9 mouse cellular contexts compared by ENCODE assay signal in genomic region chrX:11807253-11807882, GRCm38 (mm10).
DNase-seq lines count a peak whose midpoint lies in the region; ATAC-seq lines count a peak whose summit lies in the region.
"Had no signal": no experiment of that assay in that cellular context is flagged by ENCODE, and none has a peak within 500 bp of the region (broad histone marks: within the 10 kb centered on the region; RNA-seq: fewer than 3 reads in every experiment).

No protein-coding gene starts in this region.

- peak; percentile 29 for DNase-seq in ZHBTc4 (ENCODE audit: low read depth, low spot score)
- DNase-seq in thymus, postnatal 36 days: peak; percentile 8 to 30

- no peaks in the 10 kb centered on the region; the same call in 1 of the 2 replicates for H3K4me1 ChIP-seq in erythroblast, embryonic 14.5 days (ENCODE audit: control insufficient read depth)
- H3K4me1 ChIP-seq in forebrain, embryonic 15.5 days: peaks cover 24% of the 10 kb centered on the region
- H3K4me1 ChIP-seq in intestine, embryonic 15.5 days (replicated peaks): 0 out of 2 replicates have a peak, but pooled peaks cover 2% of the 10 kb centered on the region
- peaks cover 34% of the 10 kb centered on the region for H3K4me1 ChIP-seq in limb, embryonic 13.5 days
- 0 out of 2 replicates have a peak, but pooled peaks cover 3% of the 10 kb centered on the region for H3K4me1 ChIP-seq in midbrain, embryonic 16.5 days (ENCODE audit: control insufficient read depth, insufficient read depth, low read length)

- peaks cover 36% of the 10 kb centered on the region for H3K27me3 ChIP-seq in erythroblast, embryonic 14.5 days (ENCODE audit: control insufficient read depth)
- H3K27me3 ChIP-seq in forebrain, embryonic 15.5 days: no peaks in the 10 kb centered on the region
- peaks cover 34% of the 10 kb centered on the region for H3K27me3 ChIP-seq in intestine, embryonic 15.5 days (replicated peaks)
- H3K27me3 ChIP-seq in limb, embryonic 13.5 days: peaks cover 93% of the 10 kb centered on the region
- peaks cover 3% of the 10 kb centered on the region; the same call in 1 of the 2 replicates for H3K27me3 ChIP-seq in midbrain, embryonic 16.5 days (ENCODE audit: control insufficient read depth, insufficient read depth, low read depth, low read length)
- H3K27me3 ChIP-seq: CH12.LX had no signal

- H3K9me3 ChIP-seq in erythroblast, embryonic 14.5 days (ENCODE audit: control insufficient read depth, low read length): no peaks in the 10 kb centered on the region; the same call in 1 of the 2 replicates
- no peaks in the 10 kb centered on the region for H3K9me3 ChIP-seq in forebrain, embryonic 15.5 days
- no peaks in the 10 kb centered on the region for H3K9me3 ChIP-seq in intestine, embryonic 15.5 days
- no peaks in the 10 kb centered on the region for H3K9me3 ChIP-seq in limb, embryonic 13.5 days
- no peaks in the 10 kb centered on the region for H3K9me3 ChIP-seq in midbrain, embryonic 16.5 days (replicated peaks; ENCODE audit: control insufficient read depth, low read length, poor library complexity, severe bottlenecking)

- no peak for ATAC-seq in erythroblast, adult 5-6 weeks (replicated peaks; ENCODE audit: low FRiP score, poor library complexity, severe bottlenecking)
- ATAC-seq in forebrain, embryonic 15.5 days (replicated peaks): peak; percentile 81
- ATAC-seq in intestine, embryonic 15.5 days: peak; percentile 76
- peak; percentile 58 for ATAC-seq in limb, embryonic 13.5 days (ENCODE audit: low FRiP score, low read depth)
- ATAC-seq in midbrain, embryonic 16.5 days: peak; percentile 72

- H3K9ac ChIP-seq in forebrain, embryonic 15.5 days (replicated peaks): peak overlapping the region; percentile 55
- peak overlapping the region; percentile 51 for H3K9ac ChIP-seq in intestine, embryonic 15.5 days
- peak overlapping the region; percentile 56 for H3K9ac ChIP-seq in limb, embryonic 13.5 days
- H3K9ac ChIP-seq in midbrain, embryonic 16.5 days (ENCODE audit: low read depth, low read length): peak overlapping the region; percentile 65

- 10% methylated on average over 67 of the region's 71 CpGs for whole genome bisulfite sequencing in forebrain, embryonic 15.5 days
- WGBS in intestine, embryonic 15.5 days: 5% methylated on average over 64 of the region's 71 CpGs
- WGBS in limb, embryonic 13.5 days: 3% methylated on average over 34 of the region's 71 CpGs
- WGBS in midbrain, embryonic 16.5 days: 9% methylated on average over 40 of the region's 71 CpGs

- H3K4me3 ChIP-seq in erythroblast, embryonic 14.5 days (replicated peaks): peak overlapping the region; percentile 30
- H3K4me3 ChIP-seq in forebrain, embryonic 15.5 days: peak overlapping the region; percentile 42
- peak overlapping the region; percentile 43 for H3K4me3 ChIP-seq in intestine, embryonic 15.5 days (replicated peaks)
- H3K4me3 ChIP-seq in limb, embryonic 13.5 days: peak overlapping the region; percentile 44
- H3K4me3 ChIP-seq in midbrain, embryonic 16.5 days (ENCODE audit: low read depth, low read length): peak overlapping the region; percentile 41

- peak overlapping the region; percentile 65 for H3K4me2 ChIP-seq in forebrain, embryonic 15.5 days (replicated peaks)
- H3K4me2 ChIP-seq in intestine, embryonic 15.5 days (replicated peaks): peak overlapping the region; percentile 76
- peak overlapping the region; percentile 66 for H3K4me2 ChIP-seq in limb, embryonic 13.5 days (replicated peaks)
- peak overlapping the region; percentile 67 for H3K4me2 ChIP-seq in midbrain, embryonic 16.5 days (ENCODE audit: low read length)

- peak overlapping the region; percentile 88 for H3K27ac ChIP-seq in forebrain, embryonic 15.5 days (replicated peaks)
- peak overlapping the region; percentile 58 for H3K27ac ChIP-seq in intestine, embryonic 15.5 days
- peak overlapping the region; percentile 69 for H3K27ac ChIP-seq in limb, embryonic 13.5 days
- H3K27ac ChIP-seq in midbrain, embryonic 16.5 days (ENCODE audit: low read length): peak overlapping the region; percentile 74

- no peaks in the 10 kb centered on the region for H3K36me3 ChIP-seq in erythroblast, embryonic 14.5 days (ENCODE audit: control insufficient read depth)
- no peaks in the 10 kb centered on the region for H3K36me3 ChIP-seq in forebrain, embryonic 15.5 days
- H3K36me3 ChIP-seq in intestine, embryonic 15.5 days: no peaks in the 10 kb centered on the region
- no peaks in the 10 kb centered on the region for H3K36me3 ChIP-seq in limb, embryonic 13.5 days
- H3K36me3 ChIP-seq in midbrain, embryonic 16.5 days (ENCODE audit: control insufficient read depth, insufficient read depth, low read length): no peaks in the 10 kb centered on the region
